Mouse (Mus musculus) Patski (cell line): ENCODE results near the gene Myh10. TPM values are rescaled to one million over a fixed set of nuclear protein-coding genes. Genes with fewer than 3 reads are reported as not detected.

Experiments used
- ATAC-seq: fragments of 100-300 bp; one replicate; pipeline ENCODE4 v1.8.0; 2021
- CTCF ChIA-PET: fragments of 350-600 bp; sonication (Branson Sonifier 250); formaldehyde crosslinking; loops from one replicate; lab custom pipeline; 2022; ENCODE audit warnings: inconsistent platforms; lab: Charles Lee
- POLR2A ChIA-PET: fragments of 350-600 bp; sonication (Branson Sonifier 250); formaldehyde crosslinking; loops from one replicate; lab custom pipeline; 2022; ENCODE audit warnings: antibody characterized with exemption, inconsistent platforms; lab: Charles Lee
- DNase-seq: peaks from one replicate; pipeline ENCODE4 v3.0.0-alpha.2; 2011; ENCODE audit warnings: low read depth, low spot score
- H3K27me3 ChIP-seq: fragments of 371-371 bp; one replicate; pipeline ENCODE4 v1.5.1; 2021
- CTCF ChIP-seq: fragments of 100-300 bp; IDR thresholded peaks from one replicate; pipeline ENCODE4 v1.5.1; 2021
- in situ Hi-C: fragments of 300-500 bp; cut with MboI; formaldehyde crosslinking; loops from 3 replicates; pipeline ENCODE4 v1.11.1; 2018; ENCODE audit warnings: low pct_unique_long_range_greater_than_20kb, mixed read lengths
- polyA plus RNA-seq: library from polyadenylated mRNA; unstranded; gene quantifications from one replicate; pipeline ENCODE4 v1.2.3, GENCODE M21; 2021

The Myh10 gene
- polyA plus RNA-seq, 1 experiment from 2014 or later: 113 TPM

DNA sequence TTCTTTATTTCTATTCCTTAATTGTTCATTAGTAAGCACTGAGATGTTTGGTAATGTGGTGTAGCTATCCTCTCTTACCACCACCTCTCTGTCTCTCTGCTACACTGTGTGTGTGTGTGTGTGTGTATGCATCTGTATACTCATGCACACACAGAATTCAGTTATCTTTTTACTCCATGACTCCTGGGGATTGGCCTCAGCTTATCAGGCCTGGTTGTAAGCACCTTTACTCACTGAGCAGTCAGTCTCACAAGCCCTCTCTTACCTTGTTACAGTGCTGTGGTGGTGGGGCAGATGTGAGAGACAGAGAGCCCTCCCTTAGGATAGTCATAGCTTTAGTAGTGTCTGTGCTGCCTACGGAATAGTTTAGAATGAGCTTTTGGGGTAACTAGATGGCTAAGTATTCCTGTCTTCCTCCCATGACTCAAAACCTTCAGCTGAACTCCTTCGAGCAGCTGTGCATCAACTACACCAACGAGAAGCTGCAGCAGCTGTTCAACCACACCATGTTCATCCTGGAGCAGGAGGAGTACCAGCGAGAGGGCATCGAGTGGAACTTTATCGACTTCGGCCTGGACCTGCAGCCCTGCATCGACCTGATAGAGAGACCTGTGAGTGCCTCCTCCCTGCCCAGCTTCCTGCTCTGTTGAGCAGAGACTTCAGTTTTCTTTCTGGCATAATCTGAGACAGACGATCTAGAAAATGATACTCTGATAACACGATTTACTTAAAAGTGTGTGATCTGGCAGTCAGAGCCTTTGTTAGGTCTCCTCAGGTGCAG, 76.6 kb downstream of the Myh10 start:
- in situ Hi-C loops: no loop called here
- TF ChIP-seq CTCF: no peak
- CTCF ChIA-PET: interaction anchor here (1.1 to 3.4 kb wide), 2 partner anchors 11 to 40 kb away, joined by 5 to 11 read pairs; no protein-coding TSS in a partner anchor
- POLR2A ChIA-PET: no interaction called here
- no peak for ATAC-seq
- DNase-seq: no peak
- no peaks in the 10 kb centered on the region for H3K27me3 ChIP-seq

GRCm38 (mm10) chr11:68769770-68770510, 78.6 kb downstream of the Myh10 start:
- in situ Hi-C loops: no loop called here
- no peak for DNase-seq
- CTCF ChIA-PET: interaction anchor here (2.1 to 3.4 kb wide), 2 partner anchors 9 to 13 kb away, joined by 9 to 11 read pairs; no protein-coding TSS in a partner anchor
- H3K27me3 ChIP-seq: no peaks in the 10 kb centered on the region
- no peak for TF ChIP-seq CTCF
- no peak for ATAC-seq
- POLR2A ChIA-PET: interaction anchor here (0.8 to 1.7 kb wide), 3 partner anchors 12 to 78 kb away, joined by 4 to 6 read pairs (median 4); no protein-coding TSS in a partner anchor

- H3K27me3 ChIP-seq: no peaks in the 10 kb centered on the region
- ATAC-seq (no peak), DNase-seq (no peak)
- POLR2A ChIA-PET: interaction anchor here (1.5 kb wide), 1 partner anchor 17 kb away, joined by 3 read pairs; no protein-coding TSS in a partner anchor
- in situ Hi-C loops: no loop called here
- TF ChIP-seq CTCF: no peak
- CTCF ChIA-PET: no interaction called here
Measured at GRCm38 (mm10) chr11:68776147-68776655, 84.8 kb downstream of the Myh10 start.

- ChIA-PET CTCF (no interaction called here), POLR2A (no interaction called here)
- ATAC-seq: no peak
- DNase-seq: no peak
- no peak for TF ChIP-seq CTCF
- H3K27me3 ChIP-seq: no peaks in the 10 kb centered on the region
- in situ Hi-C loops: no loop called here
Measured at GRCm38 (mm10) chr11:68777933-68778332, 86.6 kb downstream of the Myh10 start.

GRCm38 (mm10) chr11:68778855-68779254, 87.5 kb downstream of the Myh10 start:
- POLR2A ChIA-PET: no interaction called here
- no peaks in the 10 kb centered on the region for H3K27me3 ChIP-seq
- TF ChIP-seq CTCF: no peak
- DNase-seq (no peak), ATAC-seq (no peak)
- CTCF ChIA-PET: no interaction called here
- in situ Hi-C loops: no loop called here

DNA sequence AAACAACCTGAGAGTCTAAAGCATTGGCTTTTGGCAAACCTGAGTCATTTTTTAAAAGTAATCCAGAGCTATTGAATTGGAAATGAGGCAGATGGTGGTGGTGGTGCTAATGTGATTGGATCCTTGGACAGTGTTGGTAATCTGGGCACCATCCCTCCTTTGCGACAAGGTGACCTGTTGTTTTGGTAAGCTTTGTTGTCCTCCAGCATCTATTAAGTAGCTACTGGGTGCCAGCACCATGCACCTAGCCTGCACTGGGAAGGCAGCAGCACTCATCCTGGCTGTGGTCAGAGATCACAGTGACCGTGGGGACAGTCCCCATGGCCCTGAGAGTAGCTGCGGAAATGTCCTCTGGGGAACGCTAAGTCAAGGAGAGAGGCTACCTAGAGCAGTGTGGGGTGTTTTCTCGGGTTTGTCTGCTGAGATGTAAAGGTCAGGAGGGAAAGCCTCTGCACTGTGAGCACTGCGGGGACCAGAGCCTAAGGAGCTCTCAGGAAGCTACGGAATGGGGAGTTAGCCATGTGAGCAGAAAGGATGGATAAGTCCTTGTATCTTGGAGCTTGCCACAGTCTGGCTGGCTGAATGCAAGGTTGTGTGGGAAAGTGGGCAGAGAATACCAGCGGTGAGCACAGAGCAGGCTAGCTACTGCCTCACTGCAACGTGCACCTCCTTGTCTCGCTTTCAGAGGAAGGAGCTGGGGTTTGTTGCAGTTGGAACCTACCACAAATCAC, 88.5 kb downstream of the Myh10 start:
- ChIA-PET CTCF (no interaction called here), POLR2A (interaction anchor here (0.6 to 0.7 kb wide), 2 partner anchors 243 to 343 kb away, joined by 3 read pairs; no protein-coding TSS in a partner anchor)
- ATAC-seq: no peak
- in situ Hi-C loops: no loop called here
- H3K27me3 ChIP-seq: no peaks in the 10 kb centered on the region
- DNase-seq: no peak
- TF ChIP-seq CTCF: no peak

GRCm38 (mm10) chr11:68780466-68781114, 89.2 kb downstream of the Myh10 start:
- no peak for ATAC-seq
- DNase-seq: no peak
- H3K27me3 ChIP-seq: no peaks in the 10 kb centered on the region
- ChIA-PET CTCF (no interaction called here), POLR2A (interaction anchor here (0.6 to 0.7 kb wide), 2 partner anchors 243 to 344 kb away, joined by 3 read pairs; no protein-coding TSS in a partner anchor)
- in situ Hi-C loops: no loop called here
- no peak for TF ChIP-seq CTCF

GRCm38 (mm10) chr11:68782336-68782735, 91.0 kb downstream of the Myh10 start:
- CTCF ChIA-PET: interaction anchor here (1.1 kb wide), 1 partner anchor 31 kb away, joined by 3 read pairs; no protein-coding TSS in a partner anchor
- in situ Hi-C loops: no loop called here

GRCm38 (mm10) chr11:68785813-68786212, 94.5 kb downstream of the Myh10 start:
- TF ChIP-seq CTCF: no peak
- POLR2A ChIA-PET: no interaction called here
- in situ Hi-C loops: no loop called here
- no peaks in the 10 kb centered on the region for H3K27me3 ChIP-seq
- DNase-seq (no peak), ATAC-seq (no peak)
- CTCF ChIA-PET: no interaction called here

More at GRCm38 (mm10) chr11:68782336-68782735, 91.0 kb downstream of the Myh10 start:
- H3K27me3 ChIP-seq: no peaks in the 10 kb centered on the region
- TF ChIP-seq CTCF: no peak
- DNase-seq (peak; percentile 64), ATAC-seq (peak; percentile 92)
- POLR2A ChIA-PET: interaction anchor here (0.8 kb wide), 1 partner anchor 17 kb away, joined by 3 read pairs; no protein-coding TSS in a partner anchor

DNA sequence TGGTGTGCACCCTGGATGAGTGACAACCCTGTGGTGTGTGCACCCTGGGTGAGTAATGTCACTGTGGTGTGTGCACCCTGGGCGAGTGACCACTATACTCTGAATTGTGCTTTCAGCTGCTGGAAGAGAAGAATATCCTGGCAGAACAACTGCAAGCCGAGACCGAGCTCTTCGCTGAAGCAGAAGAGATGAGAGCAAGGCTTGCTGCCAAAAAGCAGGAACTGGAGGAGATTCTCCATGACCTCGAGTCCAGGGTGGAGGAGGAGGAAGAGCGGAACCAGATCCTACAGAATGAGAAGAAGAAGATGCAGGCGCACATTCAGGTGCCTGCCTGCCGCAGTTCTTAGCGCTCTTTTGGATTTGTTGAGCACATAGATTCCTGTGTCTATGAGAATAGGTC, 95.9 kb downstream of the Myh10 start:
- DNase-seq (no peak), ATAC-seq (no peak)
- in situ Hi-C loops: no loop called here
- ChIA-PET CTCF (no interaction called here), POLR2A (no interaction called here)
- no peaks in the 10 kb centered on the region for H3K27me3 ChIP-seq
- no peak for TF ChIP-seq CTCF
